Comparison of ENCODE assay signal across 18 mouse cellular contexts in genomic region chr9:58955507-58955906, GRCm38 (mm10).
DNase-seq lines count a peak whose midpoint lies in the region; ATAC-seq and TF ChIP-seq lines count a peak whose summit lies in the region.
"Had no signal": no experiment of that assay in that cellular context is flagged by ENCODE, and none has a peak within 500 bp of the region (broad histone marks: within the 10 kb centered on the region; RNA-seq: fewer than 3 reads in every experiment).

No protein-coding gene starts in this region.

- no peaks in the 10 kb centered on the region for H3K27me3 ChIP-seq in heart, postnatal 0 days (ENCODE audit: control insufficient read depth, insufficient read depth, low read length)
- no peaks in the 10 kb centered on the region for H3K27me3 ChIP-seq in megakaryocyte, embryonic 14.5 days (replicated peaks)
- no peaks in the 10 kb centered on the region for H3K27me3 ChIP-seq in stomach, postnatal 0 days (ENCODE audit: control insufficient read depth, insufficient read depth, low read length)
- H3K27me3 ChIP-seq: embryonic facial prominence, embryonic 15.5 days; forebrain, embryonic 13.5 days; heart, embryonic 15.5 days; hindbrain, embryonic 15.5 days; limb, embryonic 13.5 days had no signal

- no peak overlapping the region for H3K27ac ChIP-seq in heart, postnatal 0 days (ENCODE audit: low read depth)
- no peak overlapping the region for H3K27ac ChIP-seq in stomach, postnatal 0 days (replicated peaks)
- H3K27ac ChIP-seq: embryonic facial prominence, embryonic 15.5 days; forebrain, embryonic 13.5 days; heart, embryonic 15.5 days; hindbrain, embryonic 15.5 days; left cerebral cortex, adult 2 months; limb, embryonic 13.5 days had no signal

- no peak overlapping the region for H3K9ac ChIP-seq in heart, postnatal 0 days (replicated peaks; ENCODE audit: low read depth, low read length)
- no peak overlapping the region for H3K9ac ChIP-seq in stomach, postnatal 0 days (ENCODE audit: low read length)
- H3K9ac ChIP-seq: embryonic facial prominence, embryonic 15.5 days; forebrain, embryonic 13.5 days; heart, embryonic 15.5 days; hindbrain, embryonic 15.5 days; limb, embryonic 13.5 days had no signal

- no peak overlapping the region for H3K4me2 ChIP-seq in heart, postnatal 0 days (ENCODE audit: low read depth, low read length)
- no peak overlapping the region for H3K4me2 ChIP-seq in stomach, postnatal 0 days (replicated peaks; ENCODE audit: low read depth)
- H3K4me2 ChIP-seq: embryonic facial prominence, embryonic 15.5 days; forebrain, embryonic 13.5 days; heart, embryonic 15.5 days; hindbrain, embryonic 15.5 days; limb, embryonic 13.5 days had no signal

- peaks cover 10% of the 10 kb centered on the region for H3K36me3 ChIP-seq in heart, postnatal 0 days (replicated peaks; ENCODE audit: control insufficient read depth, insufficient read depth, low read length)
- no peaks in the 10 kb centered on the region for H3K36me3 ChIP-seq in megakaryocyte, embryonic 14.5 days (replicated peaks; ENCODE audit: low read length)
- H3K36me3 ChIP-seq in stomach, postnatal 0 days (ENCODE audit: control insufficient read depth, insufficient read depth, low read length): no peaks in the 10 kb centered on the region

- DNase-seq in heart, postnatal 0 days (ENCODE audit: low spot score): no peak
- DNase-seq in heart, adult 11 months: no peak
- DNase-seq in brain, embryonic 14.5 days (ENCODE audit: low read depth): peak; percentile 8
- DNase-seq in stomach, postnatal 0 days (ENCODE audit: low spot score): no peak
- no peak for DNase-seq in adrenal gland, adult 2 months
- DNase-seq: adrenal gland, postnatal 14 days; gastrocnemius, postnatal 25 days; kidney, adult 9 months; lung, postnatal 4 days; right cerebral cortex, adult 18-20 months had no signal

- TF ChIP-seq POLR2A in brain, embryonic 14.5 days (IDR thresholded peaks at IDR 0.05; ENCODE audit: borderline replicate concordance, extremely low read depth, insufficient read depth, insufficient read length, poor library complexity, severe bottlenecking): no peak

- H3K4me3 ChIP-seq in heart, postnatal 0 days (ENCODE audit: low read depth, low read length): no peak overlapping the region
- H3K4me3 ChIP-seq in megakaryocyte, embryonic 14.5 days (replicated peaks): peak overlapping the region; percentile 83
- H3K4me3 ChIP-seq in stomach, postnatal 0 days (ENCODE audit: low read depth, low read length): no peak overlapping the region
- H3K4me3 ChIP-seq: embryonic facial prominence, embryonic 15.5 days; forebrain, embryonic 13.5 days; heart, embryonic 15.5 days; hindbrain, embryonic 15.5 days; left cerebral cortex, adult 2 months; limb, embryonic 13.5 days had no signal

- H3K4me1 ChIP-seq in heart, postnatal 0 days (ENCODE audit: control insufficient read depth, insufficient read depth): no peaks in the 10 kb centered on the region
- peaks cover 4% of the 10 kb centered on the region for H3K4me1 ChIP-seq in megakaryocyte, embryonic 14.5 days
- no peaks in the 10 kb centered on the region for H3K4me1 ChIP-seq in stomach, postnatal 0 days (replicated peaks; ENCODE audit: control insufficient read depth, insufficient read depth)
- H3K4me1 ChIP-seq: embryonic facial prominence, embryonic 15.5 days; forebrain, embryonic 13.5 days; heart, embryonic 15.5 days; hindbrain, embryonic 15.5 days; limb, embryonic 13.5 days had no signal

- ATAC-seq in heart, postnatal 0 days (ENCODE audit: insufficient read depth, low read depth): no peak
- ATAC-seq in megakaryocyte, adult 5-6 weeks (ENCODE audit: poor library complexity, severe bottlenecking): no peak
- ATAC-seq in stomach, postnatal 0 days (ENCODE audit: low FRiP score, low TSS enrichment): no peak
- ATAC-seq: forebrain, embryonic 13.5 days had no signal

- no peaks in the 10 kb centered on the region for H3K9me3 ChIP-seq in heart, postnatal 0 days (replicated peaks; ENCODE audit: control insufficient read depth, low read length)
- H3K9me3 ChIP-seq in megakaryocyte, embryonic 14.5 days: no peaks in the 10 kb centered on the region
- H3K9me3 ChIP-seq in stomach, postnatal 0 days (ENCODE audit: control insufficient read depth, low read length): no peaks in the 10 kb centered on the region
- H3K9me3 ChIP-seq: embryonic facial prominence, embryonic 15.5 days; forebrain, embryonic 13.5 days; heart, embryonic 15.5 days; hindbrain, embryonic 15.5 days; limb, embryonic 13.5 days had no signal

- 56% methylated on average over 3 of the region's 3 CpGs for WGBS in heart, postnatal 0 days
- 63% methylated on average over 3 of the region's 3 CpGs for WGBS in stomach, postnatal 0 days

- no peak for TF ChIP-seq EP300 in heart, postnatal 0 days (IDR thresholded peaks at IDR 0.05; ENCODE audit: low read depth)
- no peak for TF ChIP-seq EP300 in stomach, postnatal 0 days (optimal IDR thresholded peaks at IDR 0.05)

- peak; percentile 18; the same call in 1 of the 2 replicates for TF ChIP-seq CTCF in heart, postnatal 0 days (IDR thresholded peaks at IDR 0.05; ENCODE audit: low read depth)
- no peak for TF ChIP-seq CTCF in brain, embryonic 14.5 days (IDR thresholded peaks at IDR 0.05; ENCODE audit: borderline replicate concordance, extremely low read depth, insufficient read depth, insufficient read length)
- peak; percentile 35; the same call in 1 of the 2 replicates for TF ChIP-seq CTCF in stomach, postnatal 0 days (IDR thresholded peaks at IDR 0.05; ENCODE audit: low read depth)
